17 mouse cellular contexts compared by ENCODE assay signal in the genomic region with DNA sequence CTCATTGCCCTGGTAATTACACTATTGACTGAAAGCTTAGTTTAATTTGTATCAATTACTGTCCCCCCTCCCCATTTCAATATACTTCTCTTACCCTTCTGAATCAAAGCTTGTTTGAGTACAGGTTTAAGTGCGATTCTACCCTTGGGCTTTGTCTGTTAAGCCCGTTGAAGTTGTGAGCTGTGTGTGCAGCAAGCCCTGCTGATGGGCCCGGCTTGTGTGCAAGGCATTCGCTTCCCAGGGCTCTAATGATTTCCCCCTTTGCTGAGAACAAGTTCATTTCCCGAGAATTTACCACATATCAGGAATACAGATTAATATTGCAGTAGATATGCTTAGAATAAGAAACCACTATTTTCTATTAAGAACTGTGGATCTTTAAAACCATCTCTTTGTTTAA.
DNase-seq lines count a peak whose midpoint lies in the region; ATAC-seq and TF ChIP-seq lines count a peak whose summit lies in the region.
"Had no signal": no experiment of that assay in that cellular context is flagged by ENCODE, and none has a peak within 500 bp of the region (broad histone marks: within the 10 kb centered on the region; RNA-seq: fewer than 3 reads in every experiment).

No protein-coding gene starts in this region.

- no peak overlapping the region for H3K9ac ChIP-seq in heart, adult 2 months (ENCODE audit: low read depth, low read length)
- H3K9ac ChIP-seq in midbrain, embryonic 14.5 days (replicated peaks; ENCODE audit: low read length) = no peak overlapping the region
- H3K9ac ChIP-seq in midbrain, embryonic 15.5 days = no peak overlapping the region
- H3K9ac ChIP-seq: embryonic facial prominence, embryonic 12.5 days; forebrain, embryonic 15.5 days; forebrain, postnatal 0 days had no signal

- peak; percentile 63 for DNase-seq in heart, adult 11 months
- DNase-seq in heart, adult 2 months = no peak
- peak; percentile 43 for DNase-seq in midbrain, embryonic 14.5 days
- no peak for DNase-seq in testis, postnatal 14 days (ENCODE audit: low spot score)
- DNase-seq: adrenal gland, adult 2 months; adrenal gland, postnatal 10 days; adrenal gland, postnatal 25 days; cerebellum, adult 11-12 months; cerebellum, adult 2 months; cerebellum, adult 9-10 months; cerebellum, postnatal 10 days; cerebellum, postnatal 25 days; forebrain, postnatal 0 days had no signal

- H3K9me3 ChIP-seq in midbrain, embryonic 14.5 days (ENCODE audit: control insufficient read depth, low read length) = 0 out of 2 replicates have a peak, but pooled peaks cover 4% of the 10 kb centered on the region
- H3K9me3 ChIP-seq in midbrain, embryonic 15.5 days = no peaks in the 10 kb centered on the region
- H3K9me3 ChIP-seq: embryonic facial prominence, embryonic 10.5 days; embryonic facial prominence, embryonic 12.5 days; forebrain, embryonic 15.5 days had no signal

- WGBS in heart, adult 2 months = 80% methylated on average over 5 of the region's 5 CpGs
- 26% methylated on average over 5 of the region's 5 CpGs for WGBS in midbrain, embryonic 14.5 days
- WGBS in midbrain, embryonic 15.5 days = 18% methylated on average over 5 of the region's 5 CpGs

- ATAC-seq in midbrain, embryonic 14.5 days (ENCODE audit: low FRiP score, low TSS enrichment) = no peak
- no peak for ATAC-seq in midbrain, embryonic 15.5 days (replicated peaks)
- ATAC-seq: forebrain, embryonic 15.5 days; forebrain, postnatal 0 days had no signal

- TF ChIP-seq EP300 in heart, adult 2 months (IDR thresholded peaks at IDR 0.05; ENCODE audit: insufficient read depth, low read depth, low read length) = no peak

- TF ChIP-seq POLR2A in heart, adult 2 months (IDR thresholded peaks at IDR 0.05; ENCODE audit: insufficient read depth, low read depth, low read length) = no peak

- H3K79me2 ChIP-seq in heart, adult 2 months (replicated peaks; ENCODE audit: control insufficient read depth, insufficient read depth, low read length) = no peaks in the 10 kb centered on the region

- intact Hi-C loops in heart, adult 2 months (cut with DNase I) = no loop called here

- no peaks in the 10 kb centered on the region for H3K36me3 ChIP-seq in heart, adult 2 months (ENCODE audit: control insufficient read depth, insufficient read depth, low read length)
- H3K36me3 ChIP-seq in midbrain, embryonic 14.5 days (ENCODE audit: control insufficient read depth, insufficient read depth, low read length) = no peaks in the 10 kb centered on the region
- H3K36me3 ChIP-seq in midbrain, embryonic 15.5 days (replicated peaks) = no peaks in the 10 kb centered on the region
- H3K36me3 ChIP-seq: embryonic facial prominence, embryonic 10.5 days; embryonic facial prominence, embryonic 12.5 days; forebrain, embryonic 15.5 days had no signal

- no peak overlapping the region for H3K4me3 ChIP-seq in heart, adult 2 months
- no peak overlapping the region for H3K4me3 ChIP-seq in midbrain, embryonic 14.5 days (replicated peaks; ENCODE audit: low read depth, low read length)
- H3K4me3 ChIP-seq in midbrain, embryonic 15.5 days = no peak overlapping the region
- H3K4me3 ChIP-seq: embryonic facial prominence, embryonic 10.5 days; embryonic facial prominence, embryonic 12.5 days; forebrain, embryonic 15.5 days had no signal

- no peak overlapping the region for H3K27ac ChIP-seq in heart, adult 2 months
- no peak overlapping the region for H3K27ac ChIP-seq in midbrain, embryonic 14.5 days (replicated peaks; ENCODE audit: low read depth, low read length)
- H3K27ac ChIP-seq in midbrain, embryonic 15.5 days = no peak overlapping the region
- H3K27ac ChIP-seq: embryonic facial prominence, embryonic 10.5 days; embryonic facial prominence, embryonic 12.5 days; forebrain, embryonic 15.5 days had no signal

- H3K4me1 ChIP-seq in heart, adult 2 months (ENCODE audit: control insufficient read depth, insufficient read depth, low read length) = no peaks in the 10 kb centered on the region
- H3K4me1 ChIP-seq in midbrain, embryonic 14.5 days (ENCODE audit: control insufficient read depth, insufficient read depth, low read length) = 0 out of 2 replicates have a peak, but pooled peaks cover 6% of the 10 kb centered on the region
- H3K4me1 ChIP-seq in midbrain, embryonic 15.5 days = 0 out of 2 replicates have a peak, but pooled peaks cover 3% of the 10 kb centered on the region
- H3K4me1 ChIP-seq: embryonic facial prominence, embryonic 10.5 days; embryonic facial prominence, embryonic 12.5 days had no signal

- H3K4me2 ChIP-seq in midbrain, embryonic 14.5 days (ENCODE audit: low read length) = no peak overlapping the region
- no peak overlapping the region for H3K4me2 ChIP-seq in midbrain, embryonic 15.5 days
- H3K4me2 ChIP-seq: embryonic facial prominence, embryonic 12.5 days; forebrain, embryonic 15.5 days had no signal

- H3K27me3 ChIP-seq in heart, adult 2 months (ENCODE audit: control insufficient read depth, insufficient read depth, low read length) = no peaks in the 10 kb centered on the region
- H3K27me3 ChIP-seq in midbrain, embryonic 14.5 days (ENCODE audit: control insufficient read depth, insufficient read depth, low read length) = no peaks in the 10 kb centered on the region
- no peaks in the 10 kb centered on the region for H3K27me3 ChIP-seq in midbrain, embryonic 15.5 days (replicated peaks)
- H3K27me3 ChIP-seq: embryonic facial prominence, embryonic 12.5 days; forebrain, embryonic 15.5 days had no signal

- no peak for TF ChIP-seq CTCF in heart, adult 2 months (IDR thresholded peaks at IDR 0.05)

Comparison
In these comparisons a context has a peak if more than half of its experiments do, and no peak if none do; other contexts are left out.
1. DNase-seq: peak in heart, adult 11 months (single experiment) and midbrain, embryonic 14.5 days (single experiment); none in heart, adult 2 months (0 of 2) and testis, postnatal 14 days (single experiment).